Mouse (Mus musculus) heart, embryonic 14.5 days (tissue): ENCODE results near the gene Ssr1. TPM values are rescaled to one million over a fixed set of nuclear protein-coding genes. Genes with fewer than 3 reads are reported as not detected.

Experiments used
- ATAC-seq: fragments of 200-750 bp; cut with Nextera tagmentation; 2 replicates; pipeline ENCODE4 v1.8.0; 2017; ENCODE audit warnings: low read depth, moderate TSS enrichment; ENCODE audit not compliant: insufficient number of reproducible peaks, insufficient read depth, low FRiP score
- H3K27ac ChIP-seq, 2 experiments: fragments of 200-500 bp in 1 of 2; fragments of 300-500 bp in 1 of 2; sonication (generic) in 1 of 2; replicated peaks in 1 of 2; 2 replicates each; pipeline ENCODE4 v1.5.1; 2012 to 2014; ENCODE audit warnings: low read depth in 2 of 2, low read length in 2 of 2, control low read depth in 1 of 2, mild to moderate bottlenecking in 1 of 2, mixed read lengths in 1 of 2; ENCODE audit not compliant: control insufficient read depth in 1 of 2, insufficient read depth in 1 of 2
- H3K27me3 ChIP-seq: fragments of 300-500 bp; sonication (generic); 2 replicates; pipeline ENCODE4 v1.6.1; 2014; ENCODE audit warnings: mild to moderate bottlenecking, low read length, control low read depth; ENCODE audit not compliant: control insufficient read depth, insufficient read depth
- H3K36me3 ChIP-seq: fragments of 300-500 bp; sonication (generic); 2 replicates; pipeline ENCODE4 v1.6.1; 2014; ENCODE audit warnings: mild to moderate bottlenecking, control low read depth, low read length, mixed read lengths; ENCODE audit not compliant: control insufficient read depth, insufficient read depth
- H3K4me1 ChIP-seq, 2 experiments: fragments of 200-500 bp in 1 of 2; fragments of 300-500 bp in 1 of 2; sonication (generic) in 1 of 2; 2 replicates each; pipeline ENCODE4 v1.6.1; 2012 to 2014; ENCODE audit warnings: low read length in 2 of 2, control low read depth in 1 of 2, mixed read lengths in 1 of 2; ENCODE audit not compliant: control insufficient read depth in 2 of 2, insufficient read depth in 2 of 2
- H3K4me2 ChIP-seq: fragments of 300-500 bp; sonication (generic); 2 replicates; pipeline ENCODE4 v1.6.1; 2014; ENCODE audit warnings: mild to moderate bottlenecking, low read length
- H3K4me3 ChIP-seq, 2 experiments: fragments of 200-500 bp in 1 of 2; fragments of 300-500 bp in 1 of 2; sonication (generic) in 1 of 2; 2 replicates each; pipeline ENCODE4 v1.5.1; 2012 to 2014; ENCODE audit warnings: low read length in 2 of 2, mild to moderate bottlenecking in 2 of 2, control low read depth in 1 of 2, low read depth in 1 of 2, moderate library complexity in 1 of 2; ENCODE audit not compliant: control insufficient read depth in 1 of 2, insufficient read depth in 1 of 2
- H3K9ac ChIP-seq: fragments of 300-500 bp; sonication (generic); 2 replicates; pipeline ENCODE4 v1.6.1; 2014; ENCODE audit warnings: mild to moderate bottlenecking, low read length
- H3K9me3 ChIP-seq: fragments of 300-500 bp; sonication (generic); 2 replicates; pipeline ENCODE4 v1.6.1; 2016; ENCODE audit warnings: low read length, control low read depth; ENCODE audit not compliant: control insufficient read depth
- WGBS: fragments of 180-500 bp; shearing (Covaris S2); extraction: QIAGEN DNeasy Blood & Tissue Kit; methylation state at CpG from one replicate; pipeline ENCODE4 v1.1.7; 2014; 5-methylcytosine and 5-hydroxymethylcytosine counted together
- polyA plus RNA-seq: library from polyadenylated mRNA; unstranded; fragments of >200 nt; fragmentation: Nextera tagmentation; extraction: Ambion mirVana; gene quantifications from 2 replicates; pipeline ENCODE4 v1.2.1, GENCODE M21; 2014

The Ssr1 gene
- polyA plus RNA-seq, 1 experiment from 2014 or later = 90.1 TPM

GRCm38 (mm10) chr13:37924461-37924948, 69.5 kb downstream of the Ssr1 start:
- H3K9me3 ChIP-seq = no peaks in the 10 kb centered on the region
- peaks cover 77% of the 10 kb centered on the region for H3K36me3 ChIP-seq
- no peak overlapping the region for H3K4me3 ChIP-seq
- H3K9ac ChIP-seq = no peak overlapping the region
- no peak overlapping the region for H3K27ac ChIP-seq
- no peak for ATAC-seq
- H3K4me2 ChIP-seq = no peak overlapping the region
- H3K4me1 ChIP-seq = peaks cover 4 to 27% of the 10 kb centered on the region in 2 experiments
- 62% methylated on average over 4 of the region's 4 CpGs for WGBS
- H3K27me3 ChIP-seq = no peaks in the 10 kb centered on the region

GRCm38 (mm10) chr13:37923643-37924460, 70.2 kb downstream of the Ssr1 start:
- Histone ChIP-seq H3K4me1 (peaks cover 4 to 27% of the 10 kb centered on the region in 2 experiments), H3K4me3 (no peak overlapping the region), H3K27ac (peak overlapping the region in 1 of 2 experiments; percentile 29; a peak in 1 of 4 replicates), H3K36me3 (peaks cover 77% of the 10 kb centered on the region), H3K27me3 (no peaks in the 10 kb centered on the region), H3K9me3 (no peaks in the 10 kb centered on the region), H3K9ac (no peak overlapping the region), H3K4me2 (no peak overlapping the region)
- 76% methylated on average over 10 of the region's 10 CpGs for WGBS
- peak; percentile 37; the same call in 1 of the 2 replicates for ATAC-seq

- Histone ChIP-seq H3K27ac (no peak overlapping the region), H3K4me2 (no peak overlapping the region), H3K9me3 (no peaks in the 10 kb centered on the region), H3K36me3 (peaks cover 78% of the 10 kb centered on the region), H3K4me1 (peaks cover 4 to 27% of the 10 kb centered on the region in 2 experiments), H3K27me3 (no peaks in the 10 kb centered on the region), H3K4me3 (no peak overlapping the region), H3K9ac (no peak overlapping the region)
- 75% methylated on average over 4 of the region's 4 CpGs for WGBS
- no peak for ATAC-seq
Observed at GRCm38 (mm10) chr13:37923091-37923490, 70.9 kb downstream of the Ssr1 start.

GRCm38 (mm10) chr13:37920727-37921126, 73.3 kb downstream of the Ssr1 start:
- H3K4me2 ChIP-seq = no peak overlapping the region
- no peaks in the 10 kb centered on the region for H3K27me3 ChIP-seq
- H3K4me1 ChIP-seq = peaks cover 4 to 22% of the 10 kb centered on the region in 2 experiments
- no peak overlapping the region for H3K9ac ChIP-seq
- no peak overlapping the region for H3K27ac ChIP-seq
- peaks cover 82% of the 10 kb centered on the region for H3K36me3 ChIP-seq
- 80% methylated on average over 2 of the region's 2 CpGs for WGBS
- H3K9me3 ChIP-seq = no peaks in the 10 kb centered on the region
- ATAC-seq = no peak
- H3K4me3 ChIP-seq = no peak overlapping the region

DNA sequence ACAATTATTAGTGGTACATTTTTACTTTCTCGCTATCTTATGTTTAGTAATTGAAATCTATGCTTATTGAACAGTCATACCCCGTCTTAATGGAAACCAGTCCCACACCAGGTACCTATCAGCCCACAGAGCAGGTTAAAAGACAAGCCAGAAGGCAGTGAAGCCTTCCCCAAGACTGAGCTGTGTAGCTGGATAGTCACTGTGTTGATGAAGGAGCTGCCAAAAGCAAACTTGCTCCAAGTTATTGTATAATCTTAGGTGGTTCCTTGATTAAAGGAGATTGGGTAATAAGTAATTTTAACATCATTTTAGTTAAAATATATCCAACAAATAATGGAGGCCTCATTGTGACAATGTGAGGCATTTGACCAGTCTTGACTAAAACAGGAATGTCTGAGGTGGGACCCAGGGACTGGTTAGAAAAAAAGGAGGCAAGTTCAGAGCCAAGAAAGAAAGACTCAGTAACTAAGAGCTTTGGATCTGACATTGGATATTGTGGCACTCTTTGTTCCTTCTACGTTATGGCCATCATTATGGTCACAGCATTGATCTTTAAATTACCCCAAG, 74.2 kb downstream of the Ssr1 start:
- H3K4me1 ChIP-seq = peaks cover 4 to 22% of the 10 kb centered on the region in 2 experiments
- peaks cover 79% of the 10 kb centered on the region for H3K36me3 ChIP-seq
- no peaks in the 10 kb centered on the region for H3K27me3 ChIP-seq
- H3K9ac ChIP-seq = no peak overlapping the region
- no peak for ATAC-seq
- WGBS = 93% methylated on average over 3 of the region's 3 CpGs
- H3K4me2 ChIP-seq = no peak overlapping the region
- no peaks in the 10 kb centered on the region for H3K9me3 ChIP-seq
- no peak overlapping the region for H3K27ac ChIP-seq
- no peak overlapping the region for H3K4me3 ChIP-seq

- WGBS = 86% methylated on average over 15 of the region's 15 CpGs
- Histone ChIP-seq H3K4me1 (peaks cover 2 to 17% of the 10 kb centered on the region in 2 experiments; a peak in 3 of 4 replicates), H3K4me2 (no peak overlapping the region), H3K9ac (no peak overlapping the region), H3K4me3 (no peak overlapping the region), H3K27ac (no peak overlapping the region), H3K36me3 (peaks cover 68% of the 10 kb centered on the region), H3K27me3 (no peaks in the 10 kb centered on the region), H3K9me3 (no peaks in the 10 kb centered on the region)
- ATAC-seq = no peak
Observed at GRCm38 (mm10) chr13:37918336-37919261, 75.4 kb downstream of the Ssr1 start.
